ENCODE assay signal across 16 mouse cellular contexts in genomic region chr15:78491301-78491700, GRCm38 (mm10). TPM values are rescaled to one million over a fixed set of nuclear protein-coding genes. Genes with fewer than 3 reads are reported as not detected.
"Had no signal": no experiment of that assay in that cellular context is flagged by ENCODE, and none has a peak within 500 bp of the region (broad histone marks: within the 10 kb centered on the region; RNA-seq: fewer than 3 reads in every experiment).

No protein-coding gene starts in this region.

- H3K4me3 ChIP-seq: lung, embryonic 15.5 days; megakaryocyte, embryonic 14.5 days; midbrain, embryonic 13.5 days; midbrain, embryonic 15.5 days; neural tube, embryonic 12.5 days had no signal

- H3K4me1 ChIP-seq: lung, embryonic 15.5 days; midbrain, embryonic 13.5 days; midbrain, embryonic 15.5 days; neural tube, embryonic 12.5 days had no signal

- H3K27ac ChIP-seq: lung, embryonic 15.5 days; macrophage; midbrain, embryonic 13.5 days; midbrain, embryonic 15.5 days; neural tube, embryonic 12.5 days had no signal

- DNase-seq: lung, adult 2 months; lung, postnatal 14 days; lung, postnatal 36 days; right cerebral cortex, postnatal 25 days; right cerebral cortex, postnatal 4 days; spleen, adult 18-20 months; thymus, adult 18-20 months; thymus, postnatal 14 days; thymus, postnatal 36 days had no signal

- H3K27me3 ChIP-seq: lung, embryonic 15.5 days; midbrain, embryonic 13.5 days; midbrain, embryonic 15.5 days; neural tube, embryonic 12.5 days had no signal

RNA-seq across cellular contexts. Expression of gene Il2rb, which starts 3.8 kb away (rescaled TPM):
- polyA plus RNA-seq: midbrain, embryonic 11.5 days; midbrain, embryonic 13.5 days; neural tube, embryonic 12.5 days had no signal

RNA-seq across cellular contexts. Expression of gene Tmprss6, which starts 22.9 kb away (rescaled TPM):
- polyA plus RNA-seq: macrophage had no signal

RNA-seq across cellular contexts. Expression of gene Sstr3, which starts 53.2 kb away (rescaled TPM):
- polyA plus RNA-seq: lung, embryonic 15.5 days; macrophage; midbrain, embryonic 11.5 days had no signal
